Mouse (Mus musculus) heart, postnatal 0 days (tissue): ENCODE data around the gene Hspa8. TPM values are rescaled to one million over a fixed set of nuclear protein-coding genes. Genes with fewer than 3 reads are reported as not detected.

ENCODE experiments used
- ATAC-seq: fragments of 200-750 bp; cut with Nextera tagmentation; 2 replicates; pipeline ENCODE4 v1.8.0; 2017; ENCODE audit warnings: low read depth, moderate number of reproducible peaks, moderate library complexity; ENCODE audit not compliant: insufficient read depth
- DNase-seq: peaks from one replicate; pipeline ENCODE4 v3.0.0-alpha.2; 2016; ENCODE audit warnings: low spot score
- H3K27ac ChIP-seq: fragments of 300-500 bp; sonication (generic); 2 replicates; pipeline ENCODE4 v1.5.1; 2014; ENCODE audit warnings: low read depth, mild to moderate bottlenecking
- H3K27me3 ChIP-seq: fragments of 300-500 bp; sonication (generic); 2 replicates; pipeline ENCODE4 v1.6.1; 2014; ENCODE audit warnings: low read length, mixed read lengths; ENCODE audit not compliant: control insufficient read depth, insufficient read depth
- H3K36me3 ChIP-seq: fragments of 300-500 bp; sonication (generic); replicated peaks from 2 replicates; pipeline ENCODE4 v1.6.1; 2014; ENCODE audit warnings: low read length, mixed read lengths; ENCODE audit not compliant: control insufficient read depth, insufficient read depth
- H3K4me1 ChIP-seq: fragments of 300-500 bp; sonication (generic); 2 replicates; pipeline ENCODE4 v1.6.1; 2014; ENCODE audit warnings: antibody characterized with exemption; ENCODE audit not compliant: control insufficient read depth, insufficient read depth
- H3K4me2 ChIP-seq: fragments of 300-500 bp; sonication (generic); 2 replicates; pipeline ENCODE4 v1.6.1; 2014; ENCODE audit warnings: low read depth, mild to moderate bottlenecking, low read length, moderate library complexity
- H3K4me3 ChIP-seq: fragments of 300-500 bp; sonication (generic); 2 replicates; pipeline ENCODE4 v1.5.1; 2014; ENCODE audit warnings: low read depth, low read length
- H3K9ac ChIP-seq: fragments of 300-500 bp; sonication (generic); replicated peaks from 2 replicates; pipeline ENCODE4 v1.6.1; 2014; ENCODE audit warnings: low read depth, low read length, mixed read lengths
- H3K9me3 ChIP-seq: fragments of 300-500 bp; sonication (generic); replicated peaks from 2 replicates; pipeline ENCODE4 v1.6.1; 2016; ENCODE audit warnings: low read length; ENCODE audit not compliant: control insufficient read depth
- CTCF ChIP-seq: IDR thresholded peaks from 2 replicates; pipeline ENCODE4 v1.5.1; 2016; ENCODE audit warnings: antibody characterized with exemption, control low read depth, low read depth
- EP300 ChIP-seq: IDR thresholded peaks from 2 replicates; pipeline ENCODE4 v1.6.1; 2016; ENCODE audit warnings: antibody characterized with exemption, low read depth
- WGBS: fragments of 180-500 bp; shearing (Covaris S2); extraction: QIAGEN DNeasy Blood & Tissue Kit; methylation state at CpG from one replicate; pipeline ENCODE4 v1.1.7; 2014; 5-methylcytosine and 5-hydroxymethylcytosine counted together
- polyA plus RNA-seq: library from polyadenylated mRNA; unstranded; fragments of >200 nt; fragmentation: Nextera tagmentation; extraction: Ambion mirVana; gene quantifications from 2 replicates; pipeline ENCODE4 v1.2.1, GENCODE M21; 2015
- total RNA-seq: library from RNA; depleted of rRNA; stranded (reverse); fragments of >200 nt; gene quantifications from 2 replicates; pipeline ENCODE4 v1.2.3, GENCODE M21; 2014; ENCODE audit warnings: low replicate concordance; rRNA removed

Gene Hspa8
- total and polyA plus RNA-seq, 2 experiments from 2014 or later, result 1,298 to 2,627 TPM

DNA sequence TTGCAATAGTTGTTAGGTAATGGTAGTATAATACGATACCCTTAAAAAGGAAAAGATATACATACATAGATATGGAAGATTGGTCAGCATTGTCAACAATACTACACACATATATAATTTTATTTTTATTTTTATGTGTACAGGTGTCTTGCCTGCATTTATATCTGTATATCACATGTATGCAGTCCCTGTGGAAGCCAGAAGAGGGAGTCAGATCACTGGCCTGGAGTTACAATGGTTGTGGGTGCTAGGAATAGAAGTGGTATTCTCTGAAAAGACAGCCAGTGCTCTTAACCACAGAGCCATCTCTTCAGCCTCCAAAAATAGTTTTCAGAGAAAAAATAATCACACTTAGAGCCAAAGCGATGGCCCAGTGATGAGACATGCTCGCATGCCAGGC is 35.9 kb downstream of the Hspa8 start:
- no peak overlapping the region for H3K4me2 ChIP-seq
- no peak overlapping the region for H3K4me3 ChIP-seq
- DNase-seq (no peak), ATAC-seq (no peak)
- H3K36me3 ChIP-seq, result no peaks in the 10 kb centered on the region
- TF ChIP-seq EP300 (no peak), CTCF (no peak)
- H3K27me3 ChIP-seq, result no peaks in the 10 kb centered on the region
- H3K4me1 ChIP-seq, result no peaks in the 10 kb centered on the region
- no peak overlapping the region for H3K9ac ChIP-seq
- 72% methylated on average over 3 of the region's 3 CpGs for WGBS
- H3K9me3 ChIP-seq, result no peaks in the 10 kb centered on the region
- no peak overlapping the region for H3K27ac ChIP-seq

DNA sequence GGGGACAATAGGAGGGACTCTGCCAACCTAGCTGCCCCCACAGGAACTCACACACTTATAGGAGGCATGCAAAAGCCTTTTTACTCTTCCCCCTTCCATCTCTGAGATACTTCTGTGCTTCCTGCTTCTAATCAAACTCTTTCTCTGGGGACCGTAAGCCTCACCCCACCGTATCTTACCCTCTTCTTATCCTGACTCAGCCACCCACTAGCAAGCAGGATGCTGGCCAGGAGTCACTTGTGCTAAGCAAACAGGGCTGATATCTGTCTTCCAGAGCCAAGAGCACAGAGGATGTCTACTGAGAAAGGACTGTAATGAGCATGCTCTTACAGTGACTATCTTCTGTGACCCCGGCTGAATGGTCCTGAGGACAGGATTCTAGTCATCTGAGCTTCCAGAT is 38.9 kb downstream of the Hspa8 start:
- DNase-seq (no peak), ATAC-seq (no peak)
- WGBS, result 42% methylated on average over 3 of the region's 3 CpGs
- Histone ChIP-seq H3K4me1 (no peaks in the 10 kb centered on the region), H3K9ac (no peak overlapping the region), H3K27me3 (no peaks in the 10 kb centered on the region), H3K36me3 (no peaks in the 10 kb centered on the region), H3K4me3 (no peak overlapping the region), H3K4me2 (no peak overlapping the region), H3K9me3 (no peaks in the 10 kb centered on the region), H3K27ac (no peak overlapping the region)
- no peak for TF ChIP-seq EP300
- no peak for TF ChIP-seq CTCF

DNA sequence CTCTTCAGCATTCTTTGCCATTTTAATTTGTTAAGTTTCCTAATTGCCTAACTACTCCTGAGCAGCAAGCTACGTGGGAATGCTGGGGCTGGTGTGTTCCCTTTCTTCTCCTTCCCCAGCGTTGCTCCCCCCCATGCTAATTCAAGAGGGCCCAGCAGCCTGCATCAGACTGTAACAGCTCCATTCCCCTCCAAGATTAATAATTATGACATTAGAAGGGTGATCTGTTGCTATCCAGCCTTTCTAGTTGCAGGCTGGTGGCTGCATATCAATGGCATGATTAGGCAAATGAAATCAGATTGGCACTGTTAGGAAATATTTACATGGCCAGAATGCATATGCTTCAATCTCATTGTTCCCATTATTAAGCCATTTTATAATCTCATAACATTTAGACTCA is 50.7 kb downstream of the Hspa8 start:
- Histone ChIP-seq H3K4me1 (no peaks in the 10 kb centered on the region), H3K4me2 (no peak overlapping the region), H3K36me3 (no peaks in the 10 kb centered on the region), H3K27ac (no peak overlapping the region), H3K9me3 (no peaks in the 10 kb centered on the region), H3K9ac (no peak overlapping the region), H3K4me3 (no peak overlapping the region), H3K27me3 (no peaks in the 10 kb centered on the region; the same call in 1 of the 2 replicates)
- no peak for ATAC-seq
- TF ChIP-seq CTCF, result no peak
- TF ChIP-seq EP300, result no peak
- 49% methylated on average over 2 of the region's 2 CpGs for WGBS
- no peak for DNase-seq

DNA sequence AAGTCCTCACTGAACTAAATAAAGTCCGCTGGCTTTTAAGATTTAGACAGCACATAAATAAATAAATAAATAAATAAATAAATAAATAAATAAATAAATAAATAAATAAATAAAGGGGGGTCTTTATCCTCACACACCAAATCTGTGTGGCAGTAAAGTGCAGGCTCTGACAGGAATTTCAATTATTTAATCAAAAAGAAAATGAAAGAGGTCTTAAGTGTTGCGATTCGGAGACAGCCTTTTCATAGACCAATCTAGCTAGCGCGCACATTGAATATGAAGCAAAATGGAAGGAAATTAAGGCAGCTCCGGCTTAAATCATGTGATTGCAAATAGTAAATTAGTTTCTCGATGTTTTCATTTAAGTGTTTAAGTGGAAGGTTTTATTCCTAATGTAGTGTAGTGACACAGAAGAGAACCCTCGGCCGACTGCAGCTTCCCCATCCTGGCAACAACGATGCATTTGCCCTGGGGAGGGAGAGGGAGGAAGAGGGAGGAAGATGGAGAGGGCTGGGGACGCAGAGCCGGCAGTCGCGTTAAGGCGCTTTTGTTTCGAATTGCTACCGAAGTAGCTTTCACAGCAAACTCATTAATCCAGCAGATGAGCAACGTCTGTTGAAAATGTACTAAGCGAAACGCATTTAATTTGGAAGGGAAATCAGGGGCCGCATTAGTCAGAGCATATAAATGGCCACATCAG is 57.8 kb downstream of the Hspa8 start:
- Histone ChIP-seq H3K4me3 (peak overlapping the region; percentile 48), H3K27me3 (peaks cover 14% of the 10 kb centered on the region), H3K9ac (no peak overlapping the region), H3K36me3 (no peaks in the 10 kb centered on the region), H3K4me1 (peaks cover 8% of the 10 kb centered on the region), H3K27ac (no peak overlapping the region), H3K4me2 (peak overlapping the region; percentile 68), H3K9me3 (no peaks in the 10 kb centered on the region)
- no peak for ATAC-seq
- WGBS, result 11% methylated on average over 21 of the region's 21 CpGs
- no peak for TF ChIP-seq EP300
- no peak for TF ChIP-seq CTCF
- no peak for DNase-seq

DNA sequence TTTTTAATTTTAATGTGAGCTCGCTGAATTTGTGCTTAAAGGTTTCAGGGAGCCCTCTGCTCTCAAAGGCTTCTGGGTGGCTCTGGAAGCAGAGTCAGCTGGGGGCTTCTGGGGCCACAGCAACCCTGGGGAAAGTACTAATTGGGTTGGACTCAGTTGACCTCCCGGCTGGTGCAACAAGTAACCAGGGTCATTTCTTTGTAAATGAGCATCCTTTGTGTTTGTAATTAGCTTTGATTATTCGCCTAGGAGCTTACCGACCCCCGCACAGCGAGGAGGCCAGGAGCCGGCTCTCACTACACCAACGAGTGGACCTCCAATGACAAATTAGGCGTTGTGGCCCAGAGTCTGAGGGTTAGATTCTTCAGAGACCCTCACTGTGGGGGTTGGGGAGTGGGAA is 58.4 kb downstream of the Hspa8 start:
- no peak overlapping the region for H3K9ac ChIP-seq
- 19% methylated on average over 9 of the region's 9 CpGs for WGBS
- no peak overlapping the region for H3K27ac ChIP-seq
- H3K27me3 ChIP-seq, result peaks cover 14% of the 10 kb centered on the region
- H3K4me1 ChIP-seq, result peaks cover 8% of the 10 kb centered on the region
- H3K9me3 ChIP-seq, result no peaks in the 10 kb centered on the region
- peak overlapping the region; percentile 48 for H3K4me3 ChIP-seq
- TF ChIP-seq EP300 (no peak), CTCF (no peak)
- peak overlapping the region; percentile 68 for H3K4me2 ChIP-seq
- ATAC-seq (no peak), DNase-seq (no peak)
- H3K36me3 ChIP-seq, result no peaks in the 10 kb centered on the region

Other genes with a start within 250 kb of the Hspa8 start
- not detected in 2 replicates for gene Gm21915, start 130.4 kb upstream of the Hspa8 start, total RNA-seq
- not detected in 2 replicates for gene Gm21915, start 130.4 kb upstream of the Hspa8 start, polyA plus RNA-seq
- gene Clmp, start 115.0 kb upstream of the Hspa8 start, total RNA-seq, result 2.5 and 3.4 TPM in 2 replicates
- 4.7 TPM in 2 replicates for gene Clmp, start 115.0 kb upstream of the Hspa8 start, polyA plus RNA-seq
- not detected in 2 replicates for gene Bsx, start 73.1 kb downstream of the Hspa8 start, total RNA-seq
- not detected in 2 replicates for gene Bsx, start 73.1 kb downstream of the Hspa8 start, polyA plus RNA-seq
- not detected in 2 replicates for gene Jhy, start 163.1 kb downstream of the Hspa8 start, total RNA-seq
- gene Jhy, start 163.1 kb downstream of the Hspa8 start, polyA plus RNA-seq, result 0.05 TPM in 1 of 2 replicates, not detected in the other
- gene Crtam, start 203.6 kb downstream of the Hspa8 start, total RNA-seq, result not detected in 2 replicates
- not detected in 2 replicates for gene Crtam, start 203.6 kb downstream of the Hspa8 start, polyA plus RNA-seq